Mouse (Mus musculus) stomach, postnatal 0 days (tissue): ENCODE results near the gene 4930455H04Rik.

Source experiments
- CTCF ChIP-seq: IDR thresholded peaks from 2 replicates; pipeline ENCODE4 v1.5.1; 2016; ENCODE audit warnings: antibody characterized with exemption, low read depth, mild to moderate bottlenecking, moderate library complexity
- EP300 ChIP-seq: optimal IDR thresholded peaks from 2 replicates; pipeline ENCODE3; 2016; ENCODE audit warnings: antibody characterized with exemption

DNA sequence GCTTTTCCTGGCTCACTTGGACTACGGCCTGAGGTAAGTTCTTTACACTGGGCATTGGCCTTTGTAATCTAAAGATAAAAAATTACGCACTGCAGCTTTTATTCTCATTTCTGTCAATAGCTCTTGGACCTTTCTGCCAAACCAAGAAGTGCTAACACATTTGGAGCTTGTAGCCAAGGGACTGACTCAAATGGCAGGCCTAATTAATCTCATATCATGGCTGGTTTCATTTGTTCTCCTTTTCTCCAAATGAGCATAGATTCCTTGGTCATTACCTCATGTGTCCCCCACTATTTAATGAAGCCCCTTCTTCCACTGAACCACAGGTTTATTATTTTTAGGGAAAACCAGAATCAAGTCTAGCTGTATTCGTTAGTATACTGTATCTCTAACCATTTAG, 20.2 kb downstream of the 4930455H04Rik start:
- TF ChIP-seq CTCF (no peak), EP300 (no peak)
